Mouse (Mus musculus) liver, postnatal 0 days (tissue): Measurements from ENCODE around the gene Sorbs1.

Source experiments
- CTCF ChIP-seq: sonication (generic); IDR thresholded peaks from 2 replicates; pipeline ENCODE4 v1.5.1; 2016; ENCODE audit warnings: antibody characterized with exemption, low read depth
- EP300 ChIP-seq: IDR thresholded peaks from 2 replicates; pipeline ENCODE4 v1.6.1; 2016; ENCODE audit warnings: antibody characterized with exemption, low read depth, mild to moderate bottlenecking

DNA sequence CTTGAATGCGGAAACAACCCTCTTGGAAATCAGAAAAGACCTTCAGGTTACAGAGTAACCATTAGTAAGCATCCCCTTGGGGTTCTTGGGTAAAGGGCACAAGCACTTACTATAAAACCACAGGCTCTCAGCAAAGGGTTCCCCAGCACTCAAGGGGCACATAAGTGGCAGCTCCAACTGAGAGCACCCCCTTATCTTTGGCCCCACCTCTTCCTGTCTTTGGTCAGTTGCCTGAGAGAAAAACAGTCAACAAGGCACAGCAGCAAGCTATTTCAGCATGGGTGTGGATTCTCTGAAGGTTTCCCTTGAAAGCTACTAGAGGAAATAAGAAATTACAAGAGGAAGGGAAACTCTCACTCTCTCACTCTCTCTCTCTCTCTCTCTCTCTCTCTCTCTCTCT, 246.2 kb downstream of the Sorbs1 start:
- TF ChIP-seq CTCF = no peak
- TF ChIP-seq EP300 = no peak
